8 mouse cellular contexts compared by ENCODE assay signal in genomic region chr13:92531237-92531636, GRCm38 (mm10). TPM values are rescaled to one million over a fixed set of nuclear protein-coding genes. Genes with fewer than 3 reads are reported as not detected.
A peak's percentile ranks its signal among the peaks of the same experiment; 100 is the strongest.
DNase-seq lines count a peak whose midpoint lies in the region; ATAC-seq and TF ChIP-seq lines count a peak whose summit lies in the region.

No protein-coding gene starts in this region.

- no peak for ATAC-seq in limb, embryonic 12.5 days (ENCODE audit: insufficient number of reproducible peaks, insufficient read depth, low FRiP score, low TSS enrichment, low read depth)

- no peaks in the 10 kb centered on the region for H3K9me3 ChIP-seq in limb, embryonic 12.5 days

- 3% methylated on average over 15 of the region's 15 CpGs for WGBS in lung, adult 2 months
- WGBS in limb, embryonic 12.5 days = 6% methylated on average over 15 of the region's 15 CpGs
- 3% methylated on average over 15 of the region's 15 CpGs for WGBS in olfactory bulb, adult 2 months

- no peak for TF ChIP-seq CTCF in lung, adult 2 months (IDR thresholded peaks at IDR 0.05; ENCODE audit: insufficient read depth, low read length)
- TF ChIP-seq CTCF in embryonic fibroblast, embryonic 13.5 days (IDR thresholded peaks at IDR 0.05; ENCODE audit: borderline replicate concordance, insufficient read depth, low read length) = no peak
- TF ChIP-seq CTCF in olfactory bulb, adult 2 months (IDR thresholded peaks at IDR 0.05; ENCODE audit: insufficient read depth, low read depth, low read length) = no peak

- no peak for TF ChIP-seq POLR2A in lung, adult 2 months (IDR thresholded peaks at IDR 0.05; ENCODE audit: borderline replicate concordance, extremely low read depth, low read depth, low read length)
- no peak for TF ChIP-seq POLR2A in embryonic fibroblast, embryonic 13.5 days (IDR thresholded peaks at IDR 0.05; ENCODE audit: low read depth, low read length)
- no peak for TF ChIP-seq POLR2A in olfactory bulb, adult 2 months (IDR thresholded peaks at IDR 0.05; ENCODE audit: insufficient read depth, low read depth, low read length)

- H3K4me3 ChIP-seq in lung, adult 2 months (replicated peaks; ENCODE audit: extremely low read depth, low read depth, low read length) = peak overlapping the region; percentile 98
- H3K4me3 ChIP-seq in embryonic fibroblast, embryonic 13.5 days (ENCODE audit: insufficient read depth, low read length) = peak overlapping the region; percentile 68
- peak overlapping the region; percentile 77 for H3K4me3 ChIP-seq in limb, embryonic 12.5 days (replicated peaks)
- peak overlapping the region; percentile 71 for H3K4me3 ChIP-seq in olfactory bulb, adult 2 months (ENCODE audit: insufficient read depth, low read depth, low read length)

- H3K36me3 ChIP-seq in limb, embryonic 12.5 days = no peaks in the 10 kb centered on the region; the same call in 1 of the 2 replicates

- peaks cover 3% of the 10 kb centered on the region for H3K4me1 ChIP-seq in lung, adult 2 months (ENCODE audit: control insufficient read depth, insufficient read depth, low read length)
- peaks cover 2% of the 10 kb centered on the region for H3K4me1 ChIP-seq in embryonic fibroblast, embryonic 13.5 days (ENCODE audit: control insufficient read depth, insufficient read depth, low read length)
- no peaks in the 10 kb centered on the region for H3K4me1 ChIP-seq in limb, embryonic 12.5 days (replicated peaks)
- no peaks in the 10 kb centered on the region for H3K4me1 ChIP-seq in olfactory bulb, adult 2 months (ENCODE audit: control insufficient read depth, insufficient read depth, low read length)

- H3K4me2 ChIP-seq in limb, embryonic 12.5 days = peak overlapping the region; percentile 68

- H3K27me3 ChIP-seq in limb, embryonic 12.5 days = no peaks in the 10 kb centered on the region

- peak overlapping the region; percentile 83 for H3K9ac ChIP-seq in limb, embryonic 12.5 days (replicated peaks)

- H3K27ac ChIP-seq in embryonic fibroblast, embryonic 13.5 days (ENCODE audit: insufficient read depth, low read length) = peak overlapping the region; percentile 66
- H3K27ac ChIP-seq in limb, embryonic 12.5 days = peak overlapping the region; percentile 92
- peak overlapping the region; percentile 55 for H3K27ac ChIP-seq in olfactory bulb, adult 2 months (ENCODE audit: insufficient read depth, low read depth, low read length)

- DNase-seq in lung, adult 2 months = no peak
- DNase-seq in lung, postnatal 25 days (ENCODE audit: low spot score) = no peak
- DNase-seq in urinary bladder, adult 18-20 months (ENCODE audit: low spot score in 2 of 2) = no peak
- no peak for DNase-seq in MN1 (ENCODE audit: low spot score)
- no peak for DNase-seq in kidney, adult 18-20 months

RNA-seq across cellular contexts. Expression of gene Zfyve16, which starts 0.6 kb away (rescaled TPM):
- polyA plus RNA-seq in lung, adult 2 months (2012; rRNA removed) = 3.1 and 5.1 TPM in 2 replicates
- polyA plus RNA-seq in embryonic fibroblast, embryonic 13.5 days (2011; ENCODE audit: insufficient read length, low read depth, missing spikeins) = 30.4 and 32.6 TPM in 2 replicates
- polyA plus RNA-seq in limb, embryonic 12.5 days (2016; fragmentation: Nextera tagmentation; extraction: Ambion mirVana) = 13.8 and 14.9 TPM in 2 replicates
- not detected in 2 replicates for polyA plus RNA-seq in olfactory bulb, adult 2 months (2012; ENCODE audit: insufficient read depth, insufficient read length, low replicate concordance, missing spikeins)

RNA-seq across cellular contexts. Expression of gene Spz1, which starts 44.7 kb away (rescaled TPM):
- polyA plus RNA-seq in lung, adult 2 months (2012; rRNA removed) = not detected in 2 replicates
- polyA plus RNA-seq in embryonic fibroblast, embryonic 13.5 days (2011; ENCODE audit: insufficient read length, low read depth, missing spikeins) = not detected in 2 replicates
- not detected in 2 replicates for polyA plus RNA-seq in limb, embryonic 12.5 days (2016; fragmentation: Nextera tagmentation; extraction: Ambion mirVana)
- not detected in 2 replicates for polyA plus RNA-seq in olfactory bulb, adult 2 months (2012; ENCODE audit: insufficient read depth, insufficient read length, low replicate concordance, missing spikeins)

RNA-seq across cellular contexts. Expression of gene Fam151b, which starts 47.4 kb away (rescaled TPM):
- 3.4 and 4.1 TPM in 2 replicates for polyA plus RNA-seq in lung, adult 2 months (2012; rRNA removed)
- polyA plus RNA-seq in embryonic fibroblast, embryonic 13.5 days (2011; ENCODE audit: insufficient read length, low read depth, missing spikeins) = 2.3 and 2.8 TPM in 2 replicates
- polyA plus RNA-seq in limb, embryonic 12.5 days (2016; fragmentation: Nextera tagmentation; extraction: Ambion mirVana) = 0.18 TPM in 1 of 2 replicates, not detected in the other
- polyA plus RNA-seq in olfactory bulb, adult 2 months (2012; ENCODE audit: insufficient read depth, insufficient read length, low replicate concordance, missing spikeins) = not detected in 2 replicates
